Mouse (Mus musculus): ENCODE results near the gene Ttyh2. TPM values are rescaled to one million over a fixed set of nuclear protein-coding genes. Genes with fewer than 3 reads are reported as not detected.
A peak's percentile ranks its signal among the peaks of the same experiment; 100 is the strongest.

Ttyh2 gene
- polyA plus RNA-seq, 1 experiment = 5.8 TPM

DNA sequence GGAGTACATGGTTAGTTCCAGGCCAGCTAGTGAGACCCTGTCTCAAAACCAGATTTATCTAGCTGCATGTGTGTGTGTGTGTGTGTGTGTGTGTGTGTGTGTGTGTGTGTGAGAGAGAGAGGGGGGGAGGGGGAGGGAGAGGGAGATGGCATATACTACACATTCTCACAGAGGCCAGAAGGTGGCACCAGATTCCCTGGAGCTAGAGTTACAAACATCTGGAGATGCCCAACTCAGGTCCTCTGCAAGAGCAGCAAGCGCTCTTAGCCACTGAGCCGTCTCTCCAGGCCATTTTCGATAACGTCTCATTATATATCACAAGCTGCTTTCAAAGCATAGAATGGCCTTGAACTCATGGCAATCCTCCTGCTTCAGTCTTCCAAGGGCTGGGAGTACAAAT lies 56.5 kb downstream of the Ttyh2 start:
- H3K4me3 ChIP-seq (replicated peaks) = no peak overlapping the region
- H3K36me3 ChIP-seq (replicated peaks; ENCODE audit: low read length) = no peaks in the 10 kb centered on the region
- peaks cover 14% of the 10 kb centered on the region for H3K4me1 ChIP-seq
- no peak for TF ChIP-seq FLI1 (IDR thresholded peaks at IDR 0.05; ENCODE audit: low read length)
- TF ChIP-seq GATA1 (IDR thresholded peaks at IDR 0.05; ENCODE audit: borderline replicate concordance, low read length) = no peak
- peaks cover 71% of the 10 kb centered on the region for H3K27me3 ChIP-seq (replicated peaks)
- peaks cover 17% of the 10 kb centered on the region for H3K9me3 ChIP-seq

DNA sequence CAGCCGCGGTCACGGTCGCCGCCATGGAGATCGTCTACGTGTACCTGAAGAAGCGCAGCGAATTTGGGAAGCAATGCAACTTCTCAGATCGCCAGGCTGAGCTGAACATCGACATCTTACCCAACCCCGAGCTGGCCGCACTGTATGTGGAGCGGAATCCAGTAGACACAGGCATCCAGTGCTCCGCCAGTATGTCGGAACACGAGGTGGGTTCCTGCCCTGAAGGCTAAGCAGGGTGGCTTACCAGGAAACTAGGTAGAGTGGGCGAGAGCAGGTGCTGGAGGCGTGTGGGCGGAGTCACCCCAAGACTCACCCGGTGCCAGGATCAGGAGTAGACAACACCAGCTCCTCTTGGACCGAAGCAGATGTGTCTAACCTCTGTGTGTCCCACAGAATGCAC lies 57.7 kb downstream of the Ttyh2 start:
- TF ChIP-seq GATA1 (IDR thresholded peaks at IDR 0.05; ENCODE audit: borderline replicate concordance, low read length) (no peak), FLI1 (IDR thresholded peaks at IDR 0.05; ENCODE audit: low read length) (no peak)
- peaks cover 63% of the 10 kb centered on the region for H3K27me3 ChIP-seq (replicated peaks)

DNA sequence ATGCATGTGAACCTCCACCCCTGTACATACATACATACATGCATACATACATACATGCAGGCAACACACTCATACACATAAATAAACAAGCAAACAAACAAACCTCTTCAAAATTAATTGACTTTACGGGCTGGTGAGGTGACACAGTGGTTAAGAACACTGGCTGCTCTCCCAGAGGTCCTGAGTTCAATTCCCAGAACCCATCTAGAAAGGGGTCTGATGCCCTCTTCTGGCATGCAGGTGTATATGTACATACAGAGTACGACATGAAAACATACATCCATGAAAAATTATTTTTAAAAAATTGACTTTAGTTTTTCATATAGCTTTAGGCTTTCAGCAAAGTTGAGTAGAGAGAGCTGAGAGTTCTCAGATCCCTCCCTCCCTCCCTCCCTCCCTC lies 60.9 kb downstream of the Ttyh2 start:
- H3K4me3 ChIP-seq (replicated peaks) = no peak overlapping the region
- peaks cover 64% of the 10 kb centered on the region for H3K27me3 ChIP-seq (replicated peaks)
- H3K4me1 ChIP-seq = peaks cover 10% of the 10 kb centered on the region; the same call in 1 of the 2 replicates
- TF ChIP-seq GATA1 (IDR thresholded peaks at IDR 0.05; ENCODE audit: borderline replicate concordance, low read length) (no peak), FLI1 (IDR thresholded peaks at IDR 0.05; ENCODE audit: low read length) (no peak)
- peaks cover 7% of the 10 kb centered on the region; the same call in 1 of the 2 replicates for H3K9me3 ChIP-seq
- no peaks in the 10 kb centered on the region for H3K36me3 ChIP-seq (replicated peaks; ENCODE audit: low read length)

More for the DNA sequence above, 57.7 kb downstream of the Ttyh2 start:
- Histone ChIP-seq H3K4me3 (replicated peaks) (no peak overlapping the region), H3K4me1 (peaks cover 9% of the 10 kb centered on the region; the same call in 1 of the 2 replicates), H3K36me3 (replicated peaks; ENCODE audit: low read length) (no peaks in the 10 kb centered on the region), H3K9me3 (peaks cover 10% of the 10 kb centered on the region; the same call in 1 of the 2 replicates)

DNA sequence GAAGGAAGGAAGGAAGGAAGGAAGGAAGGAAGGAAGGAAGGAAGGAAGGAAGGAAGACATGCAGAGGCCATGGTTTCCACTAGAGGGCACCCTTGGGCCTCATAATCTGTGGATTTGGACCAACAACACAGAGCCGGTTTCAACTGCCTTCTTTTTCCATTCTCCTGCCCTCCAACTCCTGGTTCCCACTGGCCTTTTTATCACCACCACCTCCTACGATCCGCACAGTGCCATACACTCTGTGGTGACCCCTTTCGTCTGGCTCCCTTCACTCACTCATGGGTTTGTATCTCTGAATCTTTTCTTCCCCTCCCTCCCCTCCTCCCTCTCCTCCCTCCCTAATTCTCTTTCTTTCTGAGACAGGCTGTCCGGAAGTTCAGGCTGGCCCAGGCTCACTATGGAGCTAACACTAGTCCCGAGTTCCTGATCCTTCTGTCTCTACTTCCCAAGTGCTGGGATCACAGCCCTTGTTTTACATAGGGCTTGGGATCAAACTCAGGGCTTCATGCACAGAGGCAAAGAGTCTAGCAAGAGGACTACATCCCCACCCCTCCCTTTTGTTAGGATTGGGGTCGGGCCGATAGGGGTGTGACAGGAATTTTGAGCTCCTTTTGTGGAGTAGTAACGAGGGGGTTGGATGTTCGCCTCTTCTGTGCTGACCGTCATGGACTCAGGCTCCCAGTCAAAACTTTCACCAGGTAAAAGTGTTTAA lies 61.8 kb downstream of the Ttyh2 start:
- Histone ChIP-seq H3K9me3 (peaks cover 7% of the 10 kb centered on the region; the same call in 1 of the 2 replicates), H3K36me3 (replicated peaks; ENCODE audit: low read length) (no peaks in the 10 kb centered on the region), H3K4me3 (replicated peaks) (no peak overlapping the region), H3K4me1 (peaks cover 10% of the 10 kb centered on the region; the same call in 1 of the 2 replicates), H3K27me3 (replicated peaks) (peaks cover 66% of the 10 kb centered on the region)
- TF ChIP-seq FLI1 (IDR thresholded peaks at IDR 0.05; ENCODE audit: low read length) = no peak
- TF ChIP-seq GATA1 (IDR thresholded peaks at IDR 0.05; ENCODE audit: borderline replicate concordance, low read length) = no peak

DNA sequence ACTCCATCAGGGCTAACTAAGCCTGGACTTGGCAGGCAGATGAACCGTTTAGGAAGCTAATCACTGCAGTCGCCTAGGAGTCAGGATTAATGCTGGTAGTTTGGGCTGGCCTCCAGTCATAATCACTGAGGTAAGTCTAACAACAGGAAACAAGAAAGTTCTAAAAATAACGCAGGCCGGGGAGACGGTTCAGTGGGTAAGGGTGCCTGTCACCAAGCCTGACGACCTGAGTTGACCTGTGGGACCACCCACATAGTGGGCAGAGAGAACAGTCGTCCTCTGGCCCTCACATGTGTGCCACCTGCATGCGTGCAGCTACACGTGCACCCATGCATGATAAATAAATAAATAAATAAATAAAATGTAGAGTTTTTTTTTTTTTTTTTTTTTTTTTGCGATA lies 65.4 kb downstream of the Ttyh2 start:
- Histone ChIP-seq H3K9me3 (0 out of 2 replicates have a peak, but pooled peaks cover 2% of the 10 kb centered on the region), H3K4me3 (replicated peaks) (no peak overlapping the region), H3K4me1 (peaks cover 17% of the 10 kb centered on the region), H3K27me3 (replicated peaks) (peaks cover 54% of the 10 kb centered on the region), H3K36me3 (replicated peaks; ENCODE audit: low read length) (no peaks in the 10 kb centered on the region)
- no peak for TF ChIP-seq FLI1 (IDR thresholded peaks at IDR 0.05; ENCODE audit: low read length)
- TF ChIP-seq GATA1 (IDR thresholded peaks at IDR 0.05; ENCODE audit: borderline replicate concordance, low read length) = no peak

DNA sequence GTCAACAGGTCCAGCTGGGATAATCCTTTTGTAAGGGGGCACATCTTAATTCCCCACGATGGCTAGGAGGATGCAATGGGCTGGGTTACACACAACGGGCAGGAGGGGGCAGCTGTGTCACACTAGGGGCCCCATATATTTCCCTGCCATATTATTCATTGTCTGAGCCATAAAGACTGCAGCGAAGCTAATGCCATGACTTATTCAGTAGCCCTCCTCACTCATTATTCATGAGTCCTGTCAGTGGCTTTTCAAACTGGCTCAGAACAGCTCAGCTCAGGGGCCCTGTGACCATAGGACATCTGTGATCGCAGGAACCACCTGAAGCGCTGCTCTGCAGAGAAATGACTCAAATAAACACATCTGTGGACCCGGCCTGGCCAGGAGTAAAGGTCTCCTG lies 66.2 kb downstream of the Ttyh2 start:
- Histone ChIP-seq H3K4me3 (replicated peaks) (no peak overlapping the region), H3K27me3 (replicated peaks) (peaks cover 56% of the 10 kb centered on the region), H3K9me3 (no peaks in the 10 kb centered on the region), H3K36me3 (replicated peaks; ENCODE audit: low read length) (no peaks in the 10 kb centered on the region), H3K4me1 (peaks cover 17% of the 10 kb centered on the region)
- no peak for TF ChIP-seq GATA1 (IDR thresholded peaks at IDR 0.05; ENCODE audit: borderline replicate concordance, low read length)
- no peak for TF ChIP-seq FLI1 (IDR thresholded peaks at IDR 0.05; ENCODE audit: low read length)

DNA sequence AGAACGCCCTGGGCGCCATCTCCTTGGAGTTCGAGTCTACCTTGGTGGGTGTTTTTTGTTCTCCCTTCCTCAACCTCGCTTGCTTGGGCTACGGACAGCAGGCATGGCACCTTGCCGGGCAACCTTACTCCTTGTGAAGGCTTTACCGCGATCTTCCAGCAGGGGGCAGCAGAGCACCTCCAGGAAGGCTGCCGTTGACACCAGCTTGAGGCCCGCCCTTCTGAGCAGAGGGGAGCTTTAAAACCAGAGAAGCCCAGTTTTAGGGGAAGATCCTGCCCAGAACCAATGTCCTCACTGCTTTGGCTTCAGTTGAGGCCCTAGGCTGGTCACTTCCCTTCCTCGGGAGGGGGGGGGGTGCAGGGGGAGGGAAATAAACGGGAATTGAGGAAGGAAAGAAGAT lies 69.9 kb downstream of the Ttyh2 start:
- H3K4me1 ChIP-seq = peaks cover 12% of the 10 kb centered on the region
- H3K27me3 ChIP-seq (replicated peaks) = peaks cover 50% of the 10 kb centered on the region
- H3K4me3 ChIP-seq (replicated peaks) = peak overlapping the region; percentile 50
- no peaks in the 10 kb centered on the region for H3K9me3 ChIP-seq
- TF ChIP-seq FLI1 (IDR thresholded peaks at IDR 0.05; ENCODE audit: low read length) (no peak), GATA1 (IDR thresholded peaks at IDR 0.05; ENCODE audit: borderline replicate concordance, low read length) (no peak)
- H3K36me3 ChIP-seq (replicated peaks; ENCODE audit: low read length) = no peaks in the 10 kb centered on the region

DNA sequence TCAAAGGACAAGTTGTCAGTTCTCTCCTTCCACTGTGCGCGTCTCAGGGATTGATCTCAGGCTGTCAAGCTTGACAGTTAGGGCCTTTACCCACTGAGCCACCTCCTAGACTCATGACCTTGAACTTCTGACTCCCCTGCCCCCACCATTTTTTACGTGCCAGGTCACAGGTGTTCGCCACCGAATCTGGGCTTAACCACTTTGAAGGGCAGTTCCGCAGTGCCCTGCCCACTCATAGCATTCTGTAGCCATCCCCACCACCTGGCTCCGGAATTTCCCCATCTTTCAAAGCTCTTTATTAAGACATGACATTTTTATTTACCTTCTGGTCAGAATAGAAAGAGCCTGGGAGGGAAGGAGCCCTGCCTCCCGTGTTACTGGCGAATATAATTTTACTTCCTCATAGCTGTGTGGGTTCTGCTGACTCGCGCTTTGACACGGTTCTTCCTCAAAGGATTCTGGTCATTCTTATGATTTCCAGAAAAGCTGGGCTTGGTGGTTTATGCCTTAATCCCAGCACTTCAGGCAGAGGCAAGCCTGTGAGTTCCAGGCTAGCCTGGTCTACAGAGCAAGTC lies 72.4 kb downstream of the Ttyh2 start:
- TF ChIP-seq FLI1 (IDR thresholded peaks at IDR 0.05; ENCODE audit: low read length) = no peak
- TF ChIP-seq GATA1 (IDR thresholded peaks at IDR 0.05; ENCODE audit: borderline replicate concordance, low read length) = no peak
- H3K4me1 ChIP-seq = peaks cover 7% of the 10 kb centered on the region
- H3K36me3 ChIP-seq (replicated peaks; ENCODE audit: low read length) = no peaks in the 10 kb centered on the region
- peaks cover 52% of the 10 kb centered on the region for H3K27me3 ChIP-seq (replicated peaks)
- no peak overlapping the region for H3K4me3 ChIP-seq (replicated peaks)
- H3K9me3 ChIP-seq = no peaks in the 10 kb centered on the region

DNA sequence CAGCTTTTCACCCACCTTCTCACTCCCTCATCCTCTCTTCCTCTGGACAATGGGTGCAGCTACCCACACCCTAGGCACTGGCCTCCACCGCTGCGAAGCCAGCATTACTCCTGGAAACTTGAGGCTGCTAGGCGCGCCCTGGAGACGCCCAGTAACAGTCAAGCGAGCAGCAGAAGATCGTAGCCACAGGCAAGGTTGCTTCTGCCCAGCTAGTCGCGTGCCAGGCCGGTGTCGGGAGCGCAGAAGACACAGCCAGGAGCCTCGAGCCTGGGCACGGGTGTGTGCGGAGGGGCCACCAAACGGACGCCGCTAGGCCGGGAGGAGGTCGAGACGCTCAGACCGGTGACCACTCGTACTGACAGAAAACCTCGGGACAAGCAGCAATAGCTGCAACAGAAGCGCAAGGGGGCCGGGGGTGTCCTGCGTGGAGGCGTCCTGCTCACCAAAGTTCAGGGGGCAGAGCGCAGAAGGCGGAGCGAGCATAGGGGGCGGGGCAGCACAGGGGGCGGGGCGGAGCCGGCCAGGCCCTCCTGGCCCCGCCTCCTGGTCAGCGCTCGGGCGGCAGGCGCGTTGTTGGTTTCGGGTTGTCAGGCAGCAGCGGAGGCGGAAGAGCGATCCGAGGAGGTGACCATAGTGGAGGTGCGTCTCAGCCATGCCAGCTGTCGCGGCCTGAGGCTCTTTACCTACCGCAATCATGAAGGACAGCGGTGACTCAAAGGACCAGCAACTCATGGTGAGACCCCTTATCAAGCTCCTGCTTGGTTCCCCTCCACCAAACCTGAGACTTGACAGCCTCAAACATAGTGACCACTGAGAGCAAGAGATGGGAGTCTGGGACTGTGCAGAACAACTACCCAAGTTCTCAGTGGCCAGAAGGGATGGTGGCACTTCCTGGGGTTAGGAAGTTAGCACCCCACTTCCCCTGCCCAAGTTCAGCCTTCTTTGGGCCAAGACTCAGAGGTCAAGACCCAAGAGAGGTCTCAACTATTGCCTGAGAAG lies 89.9 kb downstream of the Ttyh2 start, which contains the start of gene Kif19a:
Gene Kif19a, plus strand, starts transcription at position 569 of the 999 bp plus-strand sequence.
- no peaks in the 10 kb centered on the region for H3K36me3 ChIP-seq (replicated peaks; ENCODE audit: low read length)
- H3K4me3 ChIP-seq (replicated peaks) = peak within 1 kb of the TSS; percentile 91
- TF ChIP-seq FLI1 (IDR thresholded peaks at IDR 0.05; ENCODE audit: low read length) (no peak), GATA1 (IDR thresholded peaks at IDR 0.05; ENCODE audit: borderline replicate concordance, low read length) (no peak)

More for the DNA sequence above, 89.9 kb downstream of the Ttyh2 start, which contains the start of gene Kif19a:
- H3K9me3 ChIP-seq = no peaks in the 10 kb centered on the region
- H3K4me1 ChIP-seq = peaks cover 41% of the 10 kb centered on the region
- peaks cover 75% of the 10 kb centered on the region for H3K27me3 ChIP-seq (replicated peaks)

Measured in megakaryocyte, embryonic 14.5 days (primary cell).